Mouse (Mus musculus) lung, postnatal 0 days (tissue): ENCODE measurements around the gene Nedd9. TPM values are rescaled to one million over a fixed set of nuclear protein-coding genes. Genes with fewer than 3 reads are reported as not detected.

Source experiments
- ATAC-seq: fragments of 200-750 bp; cut with Nextera tagmentation; 2 replicates; pipeline ENCODE4 v1.8.0; 2017; ENCODE audit warnings: moderate library complexity
- DNase-seq: peaks from one replicate; pipeline ENCODE4 v3.0.0-alpha.2; 2016; ENCODE audit warnings: low spot score
- H3K27ac ChIP-seq: fragments of 300-500 bp; sonication (generic); 2 replicates; pipeline ENCODE4 v1.5.1; 2014; ENCODE audit warnings: antibody characterized with exemption, mild to moderate bottlenecking, low read length, mixed read lengths
- H3K27me3 ChIP-seq: fragments of 300-500 bp; sonication (generic); replicated peaks from 2 replicates; pipeline ENCODE4 v1.6.1; 2014; ENCODE audit warnings: low read length, mixed read lengths; ENCODE audit not compliant: insufficient read depth
- H3K36me3 ChIP-seq: fragments of 300-500 bp; sonication (generic); 2 replicates; pipeline ENCODE4 v1.6.1; 2014; ENCODE audit warnings: low read length, mixed read lengths; ENCODE audit not compliant: insufficient read depth
- H3K4me1 ChIP-seq: fragments of 300-500 bp; sonication (generic); 2 replicates; pipeline ENCODE4 v1.6.1; 2014; ENCODE audit warnings: antibody characterized with exemption, low read depth, low read length, mixed read lengths; ENCODE audit not compliant: insufficient read depth
- H3K4me2 ChIP-seq: fragments of 300-500 bp; sonication (generic); replicated peaks from 2 replicates; pipeline ENCODE4 v1.6.1; 2014; ENCODE audit warnings: low read depth, mild to moderate bottlenecking, low read length, moderate library complexity, mixed read lengths
- H3K4me3 ChIP-seq: fragments of 300-500 bp; sonication (generic); 2 replicates; pipeline ENCODE4 v1.5.1; 2014; ENCODE audit warnings: low read depth, low read length
- H3K9ac ChIP-seq: fragments of 300-500 bp; sonication (generic); replicated peaks from 2 replicates; pipeline ENCODE4 v1.6.1; 2014; ENCODE audit warnings: low read depth, mild to moderate bottlenecking
- H3K9me3 ChIP-seq: fragments of 300-500 bp; sonication (generic); 2 replicates; pipeline ENCODE4 v1.6.1; 2016; ENCODE audit warnings: low read length, mixed read lengths
- CTCF ChIP-seq: IDR thresholded peaks from 2 replicates; pipeline ENCODE4 v1.5.1; 2016; ENCODE audit warnings: antibody characterized with exemption, mild to moderate bottlenecking
- EP300 ChIP-seq: IDR thresholded peaks from 2 replicates; pipeline ENCODE4 v1.6.1; 2016; ENCODE audit warnings: antibody characterized with exemption, mild to moderate bottlenecking, control low read depth
- WGBS: fragments of 180-500 bp; shearing (Covaris S2); extraction: QIAGEN DNeasy Blood & Tissue Kit; methylation state at CpG from one replicate; pipeline ENCODE4 v1.1.7; 2014; 5-methylcytosine and 5-hydroxymethylcytosine counted together
- polyA plus RNA-seq: library from polyadenylated mRNA; unstranded; fragments of >200 nt; fragmentation: Nextera tagmentation; extraction: Ambion mirVana; gene quantifications from 2 replicates; pipeline ENCODE4 v1.2.1, GENCODE M21; 2015

Nedd9 gene
- polyA plus RNA-seq, 1 experiment from 2014 or later: 79.1 TPM

DNA sequence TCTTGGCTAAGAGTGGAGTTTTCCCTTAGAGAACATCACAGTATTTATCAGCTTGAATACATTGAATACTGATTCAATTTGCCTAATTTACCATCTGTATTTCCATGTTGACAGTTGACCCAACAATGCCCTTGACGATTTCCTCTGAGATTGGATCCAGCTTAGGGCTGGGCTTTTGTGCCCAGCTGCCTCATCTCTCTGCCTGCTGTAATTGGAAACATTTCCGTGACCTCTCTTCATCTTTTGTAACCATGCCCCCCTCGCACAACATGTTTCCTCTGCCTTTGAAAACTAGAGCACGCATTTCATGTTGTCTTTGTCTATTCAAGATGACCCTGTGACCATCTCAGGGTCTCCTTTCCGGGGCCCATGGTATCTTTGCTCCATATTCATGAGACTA is 188.2 kb downstream of the Nedd9 start:
- Histone ChIP-seq H3K36me3 (no peaks in the 10 kb centered on the region), H3K27ac (0 out of 2 replicates have a peak overlapping the region, but pooled peaks have one; percentile 27), H3K27me3 (no peaks in the 10 kb centered on the region), H3K9ac (no peak overlapping the region), H3K9me3 (no peaks in the 10 kb centered on the region), H3K4me1 (no peaks in the 10 kb centered on the region; the same call in 1 of the 2 replicates), H3K4me3 (no peak overlapping the region), H3K4me2 (no peak overlapping the region)
- ATAC-seq: peak; percentile 51
- TF ChIP-seq CTCF: no peak
- TF ChIP-seq EP300: peak; percentile 59; the same call in 1 of the 2 replicates
- 30% methylated on average over 5 of the region's 5 CpGs for WGBS
- DNase-seq: peak; percentile 66

DNA sequence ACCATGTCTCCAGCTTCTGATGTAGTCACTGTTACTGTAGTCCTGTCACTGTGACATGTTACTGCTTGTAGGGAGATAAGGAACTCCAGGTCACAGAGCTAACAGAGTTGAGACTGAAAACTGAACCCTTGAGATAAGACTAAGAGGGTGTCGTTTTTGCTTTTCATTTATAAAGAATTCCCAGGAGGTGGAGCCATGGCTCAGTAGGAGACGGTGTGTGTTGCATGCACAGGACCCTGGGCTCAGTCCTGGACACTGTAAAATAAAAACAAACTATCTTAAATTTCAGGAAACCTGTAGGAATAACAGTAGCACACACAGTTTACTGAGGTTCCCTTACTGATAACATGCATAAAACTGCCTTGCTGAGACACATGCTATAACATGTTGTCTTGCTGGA is 188.6 kb downstream of the Nedd9 start:
- 2% methylated on average over 2 of the region's 2 CpGs for WGBS

GRCm38 (mm10) chr13:41296396-41296795 is 190.8 kb downstream of the Nedd9 start:
- Histone ChIP-seq H3K9ac (no peak overlapping the region), H3K4me2 (no peak overlapping the region), H3K9me3 (no peaks in the 10 kb centered on the region), H3K27ac (no peak overlapping the region), H3K36me3 (no peaks in the 10 kb centered on the region), H3K27me3 (no peaks in the 10 kb centered on the region), H3K4me3 (no peak overlapping the region), H3K4me1 (no peaks in the 10 kb centered on the region; the same call in 1 of the 2 replicates)
- TF ChIP-seq EP300: no peak
- DNase-seq (no peak), ATAC-seq (no peak)
- 83% methylated on average over 10 of the region's 10 CpGs for WGBS

More for the DNA sequence above, 188.6 kb downstream of the Nedd9 start:
- TF ChIP-seq EP300: no peak
- peak; percentile 40 for TF ChIP-seq CTCF
- Histone ChIP-seq H3K4me1 (no peaks in the 10 kb centered on the region; the same call in 1 of the 2 replicates), H3K27ac (no peak overlapping the region), H3K4me3 (no peak overlapping the region), H3K36me3 (no peaks in the 10 kb centered on the region), H3K9ac (no peak overlapping the region), H3K27me3 (no peaks in the 10 kb centered on the region), H3K9me3 (no peaks in the 10 kb centered on the region), H3K4me2 (no peak overlapping the region)
- peak; percentile 34 for ATAC-seq
- DNase-seq: peak; percentile 43

DNA sequence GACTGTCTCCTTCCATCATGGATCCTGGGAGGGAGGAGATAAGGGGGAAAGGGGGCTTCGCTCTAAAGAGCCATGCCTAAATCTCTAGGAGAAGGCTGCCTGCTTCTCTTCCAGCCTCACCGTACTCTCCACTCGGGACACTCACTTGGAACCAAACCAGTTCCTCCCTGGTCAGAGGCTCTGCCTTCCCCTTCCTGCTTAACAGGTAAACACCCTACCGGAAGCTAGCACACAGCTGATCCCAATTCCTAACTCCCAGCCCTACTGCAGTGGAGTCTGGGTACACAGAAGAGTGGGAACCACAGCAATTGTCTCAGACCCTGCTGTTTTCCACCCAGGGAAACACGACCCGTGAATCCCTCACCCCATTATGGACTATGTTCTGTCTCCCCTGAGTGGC is 191.3 kb downstream of the Nedd9 start:
- TF ChIP-seq EP300: no peak
- TF ChIP-seq CTCF: no peak
- no peaks in the 10 kb centered on the region; the same call in 1 of the 2 replicates for H3K4me1 ChIP-seq
- no peaks in the 10 kb centered on the region for H3K9me3 ChIP-seq
- WGBS: 49% methylated on average over 6 of the region's 6 CpGs
- no peaks in the 10 kb centered on the region for H3K36me3 ChIP-seq
- DNase-seq (no peak), ATAC-seq (0 out of 2 replicates have a peak, but pooled peaks have one; percentile 27)
- H3K4me3 ChIP-seq: no peak overlapping the region
- no peak overlapping the region for H3K27ac ChIP-seq
- H3K4me2 ChIP-seq: no peak overlapping the region
- H3K9ac ChIP-seq: no peak overlapping the region
- no peaks in the 10 kb centered on the region for H3K27me3 ChIP-seq

DNA sequence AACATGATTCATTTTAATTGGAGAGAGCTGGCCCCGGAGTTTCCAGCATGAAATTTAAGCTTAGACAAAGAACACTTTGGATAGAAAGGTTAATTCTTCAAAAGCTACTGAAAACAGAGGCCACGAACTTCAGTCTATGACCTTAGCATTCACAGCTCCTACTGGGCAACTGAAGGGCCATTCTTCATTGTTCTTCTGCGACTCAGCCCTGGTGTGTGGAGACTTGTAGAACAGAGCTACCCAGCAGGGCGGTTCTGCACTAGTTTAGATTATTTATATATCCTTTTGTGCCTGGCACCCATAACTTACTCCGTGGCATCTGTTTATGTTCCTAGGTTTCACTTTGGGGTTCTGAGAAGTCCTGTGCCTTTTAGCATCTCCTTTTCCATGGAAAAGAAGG is 193.6 kb downstream of the Nedd9 start:
- Histone ChIP-seq H3K9ac (no peak overlapping the region), H3K36me3 (no peaks in the 10 kb centered on the region), H3K4me3 (no peak overlapping the region), H3K4me1 (no peaks in the 10 kb centered on the region), H3K4me2 (no peak overlapping the region), H3K27ac (no peak overlapping the region), H3K9me3 (no peaks in the 10 kb centered on the region), H3K27me3 (no peaks in the 10 kb centered on the region)
- TF ChIP-seq CTCF (no peak), EP300 (no peak)
- WGBS: 60% methylated on average over 5 of the region's 5 CpGs
- ATAC-seq: no peak
- DNase-seq: no peak

GRCm38 (mm10) chr13:41291466-41291974 is 195.6 kb downstream of the Nedd9 start:
- DNase-seq (no peak), ATAC-seq (no peak)
- WGBS: 88% methylated on average over 4 of the region's 4 CpGs
- Histone ChIP-seq H3K4me1 (no peaks in the 10 kb centered on the region), H3K27ac (no peak overlapping the region), H3K27me3 (no peaks in the 10 kb centered on the region), H3K4me3 (no peak overlapping the region), H3K4me2 (no peak overlapping the region), H3K9ac (no peak overlapping the region), H3K36me3 (no peaks in the 10 kb centered on the region), H3K9me3 (no peaks in the 10 kb centered on the region)
- TF ChIP-seq EP300 (no peak), CTCF (no peak)

- no peaks in the 10 kb centered on the region for H3K36me3 ChIP-seq
- WGBS: 38% methylated on average over 3 of the region's 3 CpGs
Measured at GRCm38 (mm10) chr13:41286285-41286684, 200.9 kb downstream of the Nedd9 start.

More at GRCm38 (mm10) chr13:41286285-41286684, 200.9 kb downstream of the Nedd9 start:
- ATAC-seq (no peak), DNase-seq (no peak)
- Histone ChIP-seq H3K4me3 (no peak overlapping the region), H3K27me3 (no peaks in the 10 kb centered on the region), H3K4me2 (no peak overlapping the region), H3K27ac (no peak overlapping the region), H3K4me1 (no peaks in the 10 kb centered on the region), H3K9me3 (no peaks in the 10 kb centered on the region), H3K9ac (no peak overlapping the region)
- TF ChIP-seq CTCF (no peak), EP300 (no peak)
